Mouse (Mus musculus) intestine, postnatal 0 days (tissue): ENCODE measurements around the gene 4933411K16Rik. TPM values are rescaled to one million over a fixed set of nuclear protein-coding genes. Genes with fewer than 3 reads are reported as not detected.

Experiments
- ATAC-seq: fragments of 200-750 bp; cut with Nextera tagmentation; 2 replicates; pipeline ENCODE4 v1.8.0; 2017; ENCODE audit warnings: mild to moderate bottlenecking, moderate TSS enrichment, moderate library complexity
- H3K27ac ChIP-seq: fragments of 300-500 bp; sonication (generic); 2 replicates; pipeline ENCODE4 v1.5.1; 2014; ENCODE audit warnings: mild to moderate bottlenecking, low read depth, low read length, moderate library complexity
- H3K27me3 ChIP-seq: fragments of 300-500 bp; sonication (generic); replicated peaks from 2 replicates; pipeline ENCODE4 v1.6.1; 2014; ENCODE audit warnings: low read length, mixed read lengths; ENCODE audit not compliant: control insufficient read depth, insufficient read depth
- H3K36me3 ChIP-seq: fragments of 300-500 bp; sonication (generic); 2 replicates; pipeline ENCODE4 v1.6.1; 2014; ENCODE audit warnings: mild to moderate bottlenecking, moderate library complexity; ENCODE audit not compliant: control insufficient read depth, insufficient read depth
- H3K4me1 ChIP-seq: fragments of 300-500 bp; sonication (generic); replicated peaks from 2 replicates; pipeline ENCODE4 v1.6.1; 2014; ENCODE audit warnings: antibody characterized with exemption, low read length, mixed read lengths; ENCODE audit not compliant: control insufficient read depth, insufficient read depth
- H3K4me2 ChIP-seq: fragments of 300-500 bp; sonication (generic); replicated peaks from 2 replicates; pipeline ENCODE4 v1.6.1; 2014; ENCODE audit warnings: low read depth, mild to moderate bottlenecking, moderate library complexity
- H3K4me3 ChIP-seq: fragments of 300-500 bp; sonication (generic); 2 replicates; pipeline ENCODE4 v1.5.1; 2014; ENCODE audit warnings: low read depth, low read length
- H3K9ac ChIP-seq: fragments of 300-500 bp; sonication (generic); 2 replicates; pipeline ENCODE4 v1.6.1; 2014; ENCODE audit warnings: mild to moderate bottlenecking, low read depth, low read length
- H3K9me3 ChIP-seq: fragments of 300-500 bp; sonication (generic); 2 replicates; pipeline ENCODE4 v1.6.1; 2016; ENCODE audit warnings: mixed run types; ENCODE audit not compliant: control insufficient read depth
- CTCF ChIP-seq: sonication (generic); IDR thresholded peaks from 2 replicates; pipeline ENCODE4 v1.5.1; 2016; ENCODE audit warnings: low read depth, mild to moderate bottlenecking, control low read depth, antibody characterized with exemption, moderate library complexity
- WGBS: fragments of 180-500 bp; shearing (Covaris S2); extraction: QIAGEN DNeasy Blood & Tissue Kit; methylation state at CpG from one replicate; pipeline ENCODE4 v1.1.7; 2014; 5-methylcytosine and 5-hydroxymethylcytosine counted together
- polyA plus RNA-seq: library from polyadenylated mRNA; unstranded; fragments of >200 nt; fragmentation: Nextera tagmentation; extraction: Ambion mirVana; gene quantifications from 2 replicates; pipeline ENCODE4 v1.2.1, GENCODE M21; 2015

The 4933411K16Rik gene
- polyA plus RNA-seq, 1 experiment from 2014 or later = 0.08 TPM

GRCm38 (mm10) chr19:42010436-42010835 lies 41.6 kb upstream of the 4933411K16Rik start:
- TF ChIP-seq CTCF = no peak
- no peaks in the 10 kb centered on the region for H3K9me3 ChIP-seq
- H3K9ac ChIP-seq = no peak overlapping the region
- no peak overlapping the region for H3K4me2 ChIP-seq
- no peak overlapping the region for H3K27ac ChIP-seq
- no peaks in the 10 kb centered on the region for H3K4me1 ChIP-seq
- no peaks in the 10 kb centered on the region for H3K36me3 ChIP-seq
- H3K4me3 ChIP-seq = no peak overlapping the region
- WGBS = 83% methylated on average over 4 of the region's 4 CpGs
- H3K27me3 ChIP-seq = no peaks in the 10 kb centered on the region
- ATAC-seq = no peak

GRCm38 (mm10) chr19:42011123-42011522 lies 40.9 kb upstream of the 4933411K16Rik start:
- 85% methylated on average over 7 of the region's 7 CpGs for WGBS
- ATAC-seq = no peak
- no peak overlapping the region for H3K4me3 ChIP-seq
- no peaks in the 10 kb centered on the region for H3K36me3 ChIP-seq
- H3K9ac ChIP-seq = no peak overlapping the region
- H3K4me1 ChIP-seq = no peaks in the 10 kb centered on the region
- no peak overlapping the region for H3K27ac ChIP-seq
- H3K27me3 ChIP-seq = no peaks in the 10 kb centered on the region
- no peaks in the 10 kb centered on the region for H3K9me3 ChIP-seq
- TF ChIP-seq CTCF = no peak
- H3K4me2 ChIP-seq = no peak overlapping the region

- TF ChIP-seq CTCF = no peak
- no peak overlapping the region for H3K4me2 ChIP-seq
- no peaks in the 10 kb centered on the region for H3K36me3 ChIP-seq
- no peaks in the 10 kb centered on the region for H3K4me1 ChIP-seq
- H3K27me3 ChIP-seq = no peaks in the 10 kb centered on the region
- ATAC-seq = no peak
- H3K9me3 ChIP-seq = no peaks in the 10 kb centered on the region
- H3K9ac ChIP-seq = no peak overlapping the region
- H3K27ac ChIP-seq = no peak overlapping the region
- WGBS = 88% methylated on average over 3 of the region's 3 CpGs
- no peak overlapping the region for H3K4me3 ChIP-seq
Measured at GRCm38 (mm10) chr19:42014231-42014825, 37.7 kb upstream of the 4933411K16Rik start.

DNA sequence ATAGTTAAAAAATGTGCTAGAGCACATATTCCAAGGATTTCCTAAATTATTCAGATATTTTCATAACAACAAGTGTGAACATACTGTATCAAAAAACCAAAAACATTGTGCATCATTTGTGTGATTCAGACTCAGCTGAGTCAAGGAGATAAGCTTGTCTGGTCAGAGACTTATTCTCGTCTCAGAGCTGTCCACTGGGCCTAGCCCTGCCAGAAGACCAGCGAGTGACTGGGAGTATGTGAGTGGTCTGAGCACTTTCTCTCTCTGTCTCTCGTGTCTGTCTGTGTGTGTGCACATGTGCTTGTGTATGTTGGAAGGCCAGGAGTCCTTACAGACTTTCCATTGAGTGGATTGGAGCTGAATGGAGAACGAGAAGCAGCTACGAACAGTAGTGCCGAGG lies 37.0 kb upstream of the 4933411K16Rik start:
- Histone ChIP-seq H3K4me1 (no peaks in the 10 kb centered on the region), H3K36me3 (no peaks in the 10 kb centered on the region), H3K27me3 (no peaks in the 10 kb centered on the region), H3K4me3 (no peak overlapping the region), H3K4me2 (no peak overlapping the region), H3K9ac (no peak overlapping the region), H3K27ac (no peak overlapping the region), H3K9me3 (no peaks in the 10 kb centered on the region)
- no peak for TF ChIP-seq CTCF
- 86% methylated on average over 6 of the region's 6 CpGs for WGBS
- no peak for ATAC-seq

GRCm38 (mm10) chr19:42016251-42016650 lies 35.8 kb upstream of the 4933411K16Rik start:
- no peak for TF ChIP-seq CTCF
- no peak for ATAC-seq
- H3K9ac ChIP-seq = no peak overlapping the region
- 90% methylated on average over 4 of the region's 4 CpGs for WGBS
- H3K27me3 ChIP-seq = no peaks in the 10 kb centered on the region
- H3K27ac ChIP-seq = no peak overlapping the region
- H3K4me1 ChIP-seq = no peaks in the 10 kb centered on the region
- no peaks in the 10 kb centered on the region for H3K9me3 ChIP-seq
- no peaks in the 10 kb centered on the region for H3K36me3 ChIP-seq
- no peak overlapping the region for H3K4me2 ChIP-seq
- H3K4me3 ChIP-seq = no peak overlapping the region

- H3K4me2 ChIP-seq = no peak overlapping the region
- no peaks in the 10 kb centered on the region for H3K4me1 ChIP-seq
- no peak for ATAC-seq
- H3K4me3 ChIP-seq = no peak overlapping the region
- H3K36me3 ChIP-seq = no peaks in the 10 kb centered on the region
- no peak overlapping the region for H3K9ac ChIP-seq
- no peaks in the 10 kb centered on the region for H3K9me3 ChIP-seq
- no peak for TF ChIP-seq CTCF
- H3K27me3 ChIP-seq = no peaks in the 10 kb centered on the region
- peak overlapping the region; percentile 35; the same call in 1 of the 2 replicates for H3K27ac ChIP-seq
- 61% methylated on average over 5 of the region's 5 CpGs for WGBS
Measured at GRCm38 (mm10) chr19:42016840-42017239, 35.2 kb upstream of the 4933411K16Rik start.
